Mouse (Mus musculus): ENCODE measurements around the gene Agfg1. TPM values are rescaled to one million over a fixed set of nuclear protein-coding genes. Genes with fewer than 3 reads are reported as not detected.
A peak's percentile ranks its signal among the peaks of the same experiment; 100 is the strongest.

The Agfg1 gene
- polyA plus RNA-seq (2016; fragmentation: Nextera tagmentation; extraction: Ambion mirVana), result 32.3 and 35.4 TPM in 2 replicates

GRCm38 (mm10) chr1:82839296-82839613 lies at the start of gene Agfg1:
TSS of gene Agfg1 (plus strand) at chr1:82839483.
- WGBS, result under 1% methylated on average over 34 of the region's 34 CpGs
- Histone ChIP-seq H3K36me3 (replicated peaks) (peaks cover 5% of the 10 kb centered on the region), H3K9me3 (no peaks in the 10 kb centered on the region), H3K4me1 (peaks cover 20% of the 10 kb centered on the region), H3K4me3 (peak within 1 kb of the TSS; percentile 100), H3K27me3 (replicated peaks; ENCODE audit: low read depth, poor library complexity, severe bottlenecking) (no peaks in the 10 kb centered on the region), H3K27ac (replicated peaks) (peak within 1 kb of the TSS; percentile 95)
- peak; percentile 96 for DNase-seq (ENCODE audit: low spot score)

GRCm38 (mm10) chr1:82791105-82791504 lies 48.2 kb upstream of the Agfg1 start:
- no peak overlapping the region for H3K4me3 ChIP-seq
- no peaks in the 10 kb centered on the region for H3K36me3 ChIP-seq (replicated peaks)
- no peaks in the 10 kb centered on the region for H3K9me3 ChIP-seq
- H3K4me1 ChIP-seq, result 0 out of 2 replicates have a peak, but pooled peaks cover 7% of the 10 kb centered on the region
- WGBS, result 89% methylated on average over 11 of the region's 11 CpGs
- no peak for DNase-seq (ENCODE audit: low spot score)
- H3K27ac ChIP-seq (replicated peaks), result no peak overlapping the region
- no peaks in the 10 kb centered on the region for H3K27me3 ChIP-seq (replicated peaks; ENCODE audit: low read depth, poor library complexity, severe bottlenecking)

- Histone ChIP-seq H3K36me3 (replicated peaks) (no peaks in the 10 kb centered on the region), H3K27ac (replicated peaks) (no peak overlapping the region), H3K9me3 (no peaks in the 10 kb centered on the region), H3K4me1 (0 out of 2 replicates have a peak, but pooled peaks cover 8% of the 10 kb centered on the region), H3K4me3 (no peak overlapping the region), H3K27me3 (replicated peaks; ENCODE audit: low read depth, poor library complexity, severe bottlenecking) (no peaks in the 10 kb centered on the region)
- DNase-seq (ENCODE audit: low spot score), result no peak
- 91% methylated on average over 6 of the region's 6 CpGs for WGBS
Measured at GRCm38 (mm10) chr1:82792238-82792637, 47.0 kb upstream of the Agfg1 start.

DNA sequence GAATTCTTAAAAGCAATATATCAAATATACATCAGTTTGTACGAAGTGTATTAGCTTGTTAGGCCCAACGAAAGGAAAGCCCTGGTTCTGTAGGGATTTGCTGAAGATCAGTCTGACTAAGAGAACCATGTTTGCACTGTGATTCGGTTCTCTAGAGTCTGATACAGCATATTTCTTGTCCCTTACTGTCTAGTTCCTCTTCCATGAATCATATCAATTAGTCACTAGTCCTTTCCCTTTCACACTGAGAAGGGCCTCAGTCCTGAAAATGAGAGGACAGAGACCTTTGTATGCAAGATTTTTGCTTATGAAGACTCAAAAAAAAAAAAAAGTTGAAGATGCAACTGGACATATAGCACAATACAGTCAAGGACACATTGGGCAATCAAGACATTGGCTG lies 46.2 kb upstream of the Agfg1 start:
- Histone ChIP-seq H3K4me1 (0 out of 2 replicates have a peak, but pooled peaks cover 5% of the 10 kb centered on the region), H3K36me3 (replicated peaks) (no peaks in the 10 kb centered on the region), H3K27me3 (replicated peaks; ENCODE audit: low read depth, poor library complexity, severe bottlenecking) (no peaks in the 10 kb centered on the region), H3K4me3 (no peak overlapping the region), H3K27ac (replicated peaks) (no peak overlapping the region), H3K9me3 (no peaks in the 10 kb centered on the region)
- no peak for DNase-seq (ENCODE audit: low spot score)
- 88% methylated on average over 3 of the region's 3 CpGs for WGBS

DNA sequence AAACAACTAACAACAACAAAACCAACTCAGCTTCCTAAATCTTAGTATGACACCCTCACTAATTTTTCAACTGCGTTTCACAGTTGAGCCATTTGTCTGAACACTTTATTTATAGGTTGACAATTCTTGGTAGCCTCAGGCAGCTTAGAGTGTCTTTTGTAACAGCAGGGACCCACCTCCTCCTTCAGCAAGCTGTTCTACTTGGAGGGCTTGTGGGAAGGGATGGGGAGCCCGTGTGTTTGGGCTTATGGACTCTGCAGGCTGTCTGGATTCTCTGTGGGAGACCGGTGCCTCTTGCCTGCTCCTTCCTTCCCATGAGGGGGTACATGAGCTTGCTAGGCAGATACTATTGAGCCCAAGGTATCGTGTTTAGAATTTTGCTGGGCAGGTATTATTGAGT lies 45.3 kb upstream of the Agfg1 start:
- H3K27ac ChIP-seq (replicated peaks), result no peak overlapping the region
- H3K36me3 ChIP-seq (replicated peaks), result no peaks in the 10 kb centered on the region
- H3K27me3 ChIP-seq (replicated peaks; ENCODE audit: low read depth, poor library complexity, severe bottlenecking), result no peaks in the 10 kb centered on the region
- no peak for DNase-seq (ENCODE audit: low spot score)
- WGBS, result 58% methylated on average over 4 of the region's 4 CpGs
- H3K4me3 ChIP-seq, result no peak overlapping the region
- no peaks in the 10 kb centered on the region for H3K9me3 ChIP-seq
- H3K4me1 ChIP-seq, result 0 out of 2 replicates have a peak, but pooled peaks cover 3% of the 10 kb centered on the region

DNA sequence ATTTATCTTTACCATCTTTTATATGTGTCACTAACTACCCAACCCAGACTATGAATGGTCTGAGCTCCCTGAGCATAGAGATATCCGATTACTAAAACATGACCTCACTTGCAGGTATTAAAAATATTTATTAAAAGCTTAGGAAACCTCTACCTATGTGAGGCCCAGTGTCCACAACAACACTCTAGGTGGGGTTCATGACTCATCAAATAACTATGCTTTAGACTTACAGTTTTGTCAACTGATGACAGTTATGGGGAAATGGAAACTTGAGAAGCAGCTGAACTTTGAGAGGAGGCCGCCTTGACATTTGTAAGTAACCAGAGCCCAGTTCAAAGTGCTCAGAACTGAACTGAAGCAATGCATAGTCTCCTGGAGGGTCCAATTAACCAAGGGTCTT lies 44.1 kb upstream of the Agfg1 start:
- Histone ChIP-seq H3K9me3 (no peaks in the 10 kb centered on the region), H3K4me1 (0 out of 2 replicates have a peak, but pooled peaks cover 3% of the 10 kb centered on the region), H3K27me3 (replicated peaks; ENCODE audit: low read depth, poor library complexity, severe bottlenecking) (no peaks in the 10 kb centered on the region), H3K27ac (replicated peaks) (no peak overlapping the region), H3K4me3 (no peak overlapping the region), H3K36me3 (replicated peaks) (no peaks in the 10 kb centered on the region)
- no peak for DNase-seq (ENCODE audit: low spot score)
- 87% methylated on average over 2 of the region's 2 CpGs for WGBS

- Histone ChIP-seq H3K27ac (replicated peaks) (no peak overlapping the region), H3K27me3 (replicated peaks; ENCODE audit: low read depth, poor library complexity, severe bottlenecking) (no peaks in the 10 kb centered on the region), H3K9me3 (no peaks in the 10 kb centered on the region), H3K36me3 (replicated peaks) (no peaks in the 10 kb centered on the region), H3K4me3 (no peak overlapping the region), H3K4me1 (0 out of 2 replicates have a peak, but pooled peaks cover 3% of the 10 kb centered on the region)
- no peak for DNase-seq (ENCODE audit: low spot score)
- WGBS, result 77% methylated on average over 18 of the region's 18 CpGs
Measured at GRCm38 (mm10) chr1:82795702-82796443, 43.4 kb upstream of the Agfg1 start.

GRCm38 (mm10) chr1:82797088-82797487 lies 42.2 kb upstream of the Agfg1 start:
- H3K27ac ChIP-seq (replicated peaks), result no peak overlapping the region
- no peaks in the 10 kb centered on the region for H3K9me3 ChIP-seq
- no peak overlapping the region for H3K4me3 ChIP-seq
- 89% methylated on average over 4 of the region's 4 CpGs for WGBS
- 0 out of 2 replicates have a peak, but pooled peaks cover 3% of the 10 kb centered on the region for H3K4me1 ChIP-seq
- no peak for DNase-seq (ENCODE audit: low spot score)
- no peaks in the 10 kb centered on the region for H3K27me3 ChIP-seq (replicated peaks; ENCODE audit: low read depth, poor library complexity, severe bottlenecking)
- H3K36me3 ChIP-seq (replicated peaks), result no peaks in the 10 kb centered on the region

GRCm38 (mm10) chr1:82798304-82798703 lies 41.0 kb upstream of the Agfg1 start:
- H3K4me3 ChIP-seq, result no peak overlapping the region
- H3K27me3 ChIP-seq (replicated peaks; ENCODE audit: low read depth, poor library complexity, severe bottlenecking), result no peaks in the 10 kb centered on the region
- 0 out of 2 replicates have a peak, but pooled peaks cover 3% of the 10 kb centered on the region for H3K4me1 ChIP-seq
- no peak overlapping the region for H3K27ac ChIP-seq (replicated peaks)
- 87% methylated on average over 5 of the region's 5 CpGs for WGBS
- H3K9me3 ChIP-seq, result no peaks in the 10 kb centered on the region
- no peak for DNase-seq (ENCODE audit: low spot score)
- no peaks in the 10 kb centered on the region for H3K36me3 ChIP-seq (replicated peaks)

- Histone ChIP-seq H3K36me3 (replicated peaks) (no peaks in the 10 kb centered on the region), H3K4me3 (no peak overlapping the region), H3K27ac (replicated peaks) (no peak overlapping the region), H3K4me1 (0 out of 2 replicates have a peak, but pooled peaks cover 3% of the 10 kb centered on the region), H3K27me3 (replicated peaks; ENCODE audit: low read depth, poor library complexity, severe bottlenecking) (no peaks in the 10 kb centered on the region), H3K9me3 (no peaks in the 10 kb centered on the region)
- 85% methylated on average over 4 of the region's 4 CpGs for WGBS
- DNase-seq (ENCODE audit: low spot score), result no peak
Measured at GRCm38 (mm10) chr1:82798922-82799321, 40.4 kb upstream of the Agfg1 start.

GRCm38 (mm10) chr1:82801105-82801783 lies 38.0 kb upstream of the Agfg1 start:
- H3K27ac ChIP-seq (replicated peaks), result no peak overlapping the region
- DNase-seq (ENCODE audit: low spot score), result no peak
- no peaks in the 10 kb centered on the region for H3K27me3 ChIP-seq (replicated peaks; ENCODE audit: low read depth, poor library complexity, severe bottlenecking)
- no peaks in the 10 kb centered on the region for H3K9me3 ChIP-seq
- WGBS, result 87% methylated on average over 12 of the region's 12 CpGs
- 0 out of 2 replicates have a peak, but pooled peaks cover under 1% of the 10 kb centered on the region for H3K4me1 ChIP-seq
- H3K36me3 ChIP-seq (replicated peaks), result no peaks in the 10 kb centered on the region
- no peak overlapping the region for H3K4me3 ChIP-seq

DNA sequence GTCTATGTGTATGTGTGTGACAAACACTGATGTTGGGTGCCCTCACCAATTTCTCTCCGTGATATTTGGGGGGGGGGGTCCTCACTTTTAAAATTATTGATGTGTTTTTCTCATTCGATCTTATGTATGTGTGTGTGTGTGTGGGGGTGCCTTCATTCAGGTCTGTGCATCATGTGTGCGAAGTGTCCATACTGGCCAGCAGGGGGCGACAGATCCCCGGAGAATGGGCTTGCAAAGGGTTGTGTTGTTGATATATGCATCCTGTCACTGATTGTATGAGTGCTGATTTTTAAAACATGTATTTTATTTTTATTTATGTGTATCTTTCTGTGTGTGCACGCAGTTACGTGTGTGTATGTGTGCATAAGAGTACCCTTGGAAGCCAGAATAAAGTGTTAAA lies 35.7 kb upstream of the Agfg1 start:
- DNase-seq (ENCODE audit: low spot score), result peak; percentile 19
- WGBS, result 74% methylated on average over 7 of the region's 7 CpGs
- Histone ChIP-seq H3K27ac (replicated peaks) (no peak overlapping the region), H3K9me3 (no peaks in the 10 kb centered on the region), H3K4me3 (no peak overlapping the region), H3K4me1 (no peaks in the 10 kb centered on the region), H3K27me3 (replicated peaks; ENCODE audit: low read depth, poor library complexity, severe bottlenecking) (no peaks in the 10 kb centered on the region), H3K36me3 (replicated peaks) (no peaks in the 10 kb centered on the region)

- Histone ChIP-seq H3K4me1 (no peaks in the 10 kb centered on the region), H3K4me3 (no peak overlapping the region), H3K9me3 (no peaks in the 10 kb centered on the region), H3K27ac (replicated peaks) (no peak overlapping the region), H3K27me3 (replicated peaks; ENCODE audit: low read depth, poor library complexity, severe bottlenecking) (no peaks in the 10 kb centered on the region), H3K36me3 (replicated peaks) (no peaks in the 10 kb centered on the region)
- no peak for DNase-seq (ENCODE audit: low spot score)
- 95% methylated on average over 1 of the region's 1 CpGs for WGBS
Measured at GRCm38 (mm10) chr1:82804059-82804458, 35.2 kb upstream of the Agfg1 start.

All from embryonic facial prominence, embryonic 10.5 days (tissue).